Mouse (Mus musculus): ENCODE data around the gene Gprc5d. TPM values are rescaled to one million over a fixed set of nuclear protein-coding genes. Genes with fewer than 3 reads are reported as not detected.

The Gprc5d gene
- polyA plus RNA-seq, 1 experiment from 2014 or later = 0.18 TPM

GRCm38 (mm10) chr6:135064621-135065020 lies 53.5 kb downstream of the Gprc5d start:
- no peaks in the 10 kb centered on the region for H3K36me3 ChIP-seq
- peaks cover 26% of the 10 kb centered on the region for H3K4me1 ChIP-seq
- peaks cover 46% of the 10 kb centered on the region for H3K27me3 ChIP-seq
- H3K4me3 ChIP-seq = no peak overlapping the region
- no peaks in the 10 kb centered on the region for H3K9me3 ChIP-seq
- WGBS = 55% methylated on average over 12 of the region's 12 CpGs
- no peak for ATAC-seq (ENCODE audit: low FRiP score, low read depth)
- H3K4me2 ChIP-seq (replicated peaks) = no peak overlapping the region
- no peak overlapping the region for H3K27ac ChIP-seq (replicated peaks)
- H3K9ac ChIP-seq (replicated peaks) = no peak overlapping the region

- Histone ChIP-seq H3K9ac (replicated peaks) (no peak overlapping the region), H3K4me1 (peaks cover 15% of the 10 kb centered on the region)
- 96% methylated on average over 4 of the region's 4 CpGs for WGBS
Observed at GRCm38 (mm10) chr6:135060728-135061127, 57.4 kb downstream of the Gprc5d start.

More at GRCm38 (mm10) chr6:135060728-135061127, 57.4 kb downstream of the Gprc5d start:
- no peaks in the 10 kb centered on the region for H3K9me3 ChIP-seq
- ATAC-seq (ENCODE audit: low FRiP score, low read depth) = no peak
- no peak overlapping the region for H3K4me2 ChIP-seq (replicated peaks)
- H3K36me3 ChIP-seq = no peaks in the 10 kb centered on the region
- H3K27ac ChIP-seq (replicated peaks) = no peak overlapping the region
- no peak overlapping the region for H3K4me3 ChIP-seq
- H3K27me3 ChIP-seq = peaks cover 23% of the 10 kb centered on the region

Other genes starting within 250 kb of the Gprc5d start
- gene Gpr19, start 219.7 kb downstream of the Gprc5d start, polyA plus RNA-seq (2016; fragmentation: Nextera tagmentation; extraction: Ambion mirVana) = 42.4 and 42.7 TPM in 2 replicates
- 28.3 and 30.0 TPM in 2 replicates for gene Cdkn1b, start 197.9 kb downstream of the Gprc5d start, polyA plus RNA-seq (2016; fragmentation: Nextera tagmentation; extraction: Ambion mirVana)
- 3.6 and 3.9 TPM in 2 replicates for gene Apold1, start 136.6 kb downstream of the Gprc5d start, polyA plus RNA-seq (2016; fragmentation: Nextera tagmentation; extraction: Ambion mirVana)
- 86.1 and 90.3 TPM in 2 replicates for gene Ddx47, start 106.7 kb downstream of the Gprc5d start, polyA plus RNA-seq (2016; fragmentation: Nextera tagmentation; extraction: Ambion mirVana)
- gene Gprc5a, start 52.6 kb downstream of the Gprc5d start, polyA plus RNA-seq (2016; fragmentation: Nextera tagmentation; extraction: Ambion mirVana) = 1.8 and 1.9 TPM in 2 replicates
- 39.0 and 43.6 TPM in 2 replicates for gene Fam234b, start 79.7 kb upstream of the Gprc5d start, polyA plus RNA-seq (2016; fragmentation: Nextera tagmentation; extraction: Ambion mirVana)
- 2.3 and 4.0 TPM in 2 replicates for gene Hebp1, start 79.7 kb upstream of the Gprc5d start, polyA plus RNA-seq (2016; fragmentation: Nextera tagmentation; extraction: Ambion mirVana)
- gene Gsg1, start 136.1 kb upstream of the Gprc5d start, polyA plus RNA-seq (2016; fragmentation: Nextera tagmentation; extraction: Ambion mirVana) = 0.24 and 0.45 TPM in 2 replicates
- gene Pbp2, start 192.1 kb upstream of the Gprc5d start, polyA plus RNA-seq (2016; fragmentation: Nextera tagmentation; extraction: Ambion mirVana) = not detected in 2 replicates
- gene Emp1, start 244.3 kb upstream of the Gprc5d start, polyA plus RNA-seq (2016; fragmentation: Nextera tagmentation; extraction: Ambion mirVana) = 11.6 and 16.8 TPM in 2 replicates